Mouse (Mus musculus) telencephalon, adult 2 months (tissue): ENCODE measurements around the gene Fam110a.
"Not testable (repeated sequence)": the region's sequence is repeated elsewhere in the genome, so short reads cannot be mapped to it uniquely, and the experiment has no call there.

Source experiments
- DNase-seq: peaks from one replicate; pipeline ENCODE4 v3.0.0-alpha.2; 2011; ENCODE audit warnings: low read depth, low spot score

Gene Fam110a

GRCm38 (mm10) chr2:151997190-151997575, 17.2 kb upstream of the Fam110a start:
- not testable (repeated sequence) for DNase-seq

GRCm38 (mm10) chr2:151996229-151997189, 16.5 kb upstream of the Fam110a start, which contains the start of gene Slc52a3:
TSS of gene Slc52a3 (plus strand) at chr2:151996511.
- DNase-seq, result no peak

- peak; percentile 40 for DNase-seq
Observed at GRCm38 (mm10) chr2:151994350-151995122, 14.5 kb upstream of the Fam110a start.

- DNase-seq, result no peak
Observed at GRCm38 (mm10) chr2:151991446-151991845, 11.4 kb upstream of the Fam110a start.

- no peak for DNase-seq
Observed at GRCm38 (mm10) chr2:151990985-151991394, 11.0 kb upstream of the Fam110a start.

- DNase-seq, result no peak
Observed at GRCm38 (mm10) chr2:151988978-151989377, 9.0 kb upstream of the Fam110a start.

GRCm38 (mm10) chr2:151986958-151987357, 6.9 kb upstream of the Fam110a start:
- no peak for DNase-seq

- no peak for DNase-seq
Observed at GRCm38 (mm10) chr2:151985426-151986172, 5.6 kb upstream of the Fam110a start.

- DNase-seq, result no peak
Observed at GRCm38 (mm10) chr2:151984019-151984418, 4.0 kb upstream of the Fam110a start.

GRCm38 (mm10) chr2:151982476-151982875, 2.5 kb upstream of the Fam110a start:
- DNase-seq, result no peak

GRCm38 (mm10) chr2:151981268-151981667, 1.2 kb upstream of the Fam110a start:
- DNase-seq, result no peak

GRCm38 (mm10) chr2:151980355-151980693, 305 bp upstream of the Fam110a start:
- no peak for DNase-seq

GRCm38 (mm10) chr2:151978494-151978893, 1.5 kb downstream of the Fam110a start:
- no peak for DNase-seq

GRCm38 (mm10) chr2:151977689-151978440, 2.2 kb downstream of the Fam110a start:
- DNase-seq, result no peak

GRCm38 (mm10) chr2:151976067-151976466, 4.0 kb downstream of the Fam110a start:
- no peak for DNase-seq

- DNase-seq, result no peak
Observed at GRCm38 (mm10) chr2:151975295-151975694, 4.7 kb downstream of the Fam110a start.

- no peak for DNase-seq
Observed at GRCm38 (mm10) chr2:151973595-151974562, 6.1 kb downstream of the Fam110a start.

- DNase-seq, result no peak
Observed at GRCm38 (mm10) chr2:151972880-151973594, 7.0 kb downstream of the Fam110a start.

GRCm38 (mm10) chr2:151971748-151972147, 8.3 kb downstream of the Fam110a start:
- no peak for DNase-seq
